Mouse (Mus musculus) limb, embryonic 12.5 days (tissue): ENCODE measurements around the gene Hist1h2ab. TPM values are rescaled to one million over a fixed set of nuclear protein-coding genes. Genes with fewer than 3 reads are reported as not detected.
"Not testable (repeated sequence)": the region's sequence is repeated elsewhere in the genome, so short reads cannot be mapped to it uniquely, and the experiment has no call there.

Source experiments
- ATAC-seq: fragments of 200-750 bp; cut with Nextera tagmentation; 2 replicates; pipeline ENCODE4 v1.8.0; 2017; ENCODE audit warnings: low read depth, moderate TSS enrichment; ENCODE audit not compliant: insufficient number of reproducible peaks, insufficient read depth, low FRiP score, low TSS enrichment
- H3K27ac ChIP-seq: fragments of 300-500 bp; sonication (generic); 2 replicates; pipeline ENCODE4 v1.5.1; 2016; ENCODE audit warnings: mild to moderate bottlenecking, moderate library complexity
- H3K27me3 ChIP-seq: fragments of 300-500 bp; sonication (generic); 2 replicates; pipeline ENCODE4 v1.6.1; 2016; ENCODE audit warnings: mild to moderate bottlenecking, moderate library complexity
- H3K36me3 ChIP-seq: fragments of 300-500 bp; sonication (generic); 2 replicates; pipeline ENCODE4 v1.6.1; 2016; ENCODE audit warnings: mild to moderate bottlenecking, moderate library complexity
- H3K4me1 ChIP-seq: fragments of 300-500 bp; sonication (generic); replicated peaks from 2 replicates; pipeline ENCODE4 v1.6.1; 2016
- H3K4me2 ChIP-seq: fragments of 300-500 bp; sonication (generic); 2 replicates; pipeline ENCODE4 v1.6.1; 2016; ENCODE audit warnings: mild to moderate bottlenecking, moderate library complexity
- H3K4me3 ChIP-seq: fragments of 300-500 bp; sonication (generic); replicated peaks from 2 replicates; pipeline ENCODE4 v1.5.1; 2016; ENCODE audit warnings: mild to moderate bottlenecking
- H3K9ac ChIP-seq: fragments of 300-500 bp; sonication (generic); replicated peaks from 2 replicates; pipeline ENCODE4 v1.6.1; 2016; ENCODE audit warnings: mild to moderate bottlenecking, moderate library complexity
- H3K9me3 ChIP-seq: fragments of 300-500 bp; sonication (generic); 2 replicates; pipeline ENCODE4 v1.6.1; 2016; ENCODE audit warnings: mild to moderate bottlenecking, moderate library complexity
- WGBS: fragments of 180-500 bp; shearing (Covaris S2); methylation state at CpG from one replicate; pipeline ENCODE4 v1.1.7; 2016; 5-methylcytosine and 5-hydroxymethylcytosine counted together
- polyA plus RNA-seq: library from polyadenylated mRNA; unstranded; fragments of >200 nt; fragmentation: Nextera tagmentation; extraction: Ambion mirVana; gene quantifications from 2 replicates; pipeline ENCODE4 v1.2.1, GENCODE M21; 2016

Hist1h2ab gene
- polyA plus RNA-seq, 1 experiment from 2014 or later: 92.9 TPM

DNA sequence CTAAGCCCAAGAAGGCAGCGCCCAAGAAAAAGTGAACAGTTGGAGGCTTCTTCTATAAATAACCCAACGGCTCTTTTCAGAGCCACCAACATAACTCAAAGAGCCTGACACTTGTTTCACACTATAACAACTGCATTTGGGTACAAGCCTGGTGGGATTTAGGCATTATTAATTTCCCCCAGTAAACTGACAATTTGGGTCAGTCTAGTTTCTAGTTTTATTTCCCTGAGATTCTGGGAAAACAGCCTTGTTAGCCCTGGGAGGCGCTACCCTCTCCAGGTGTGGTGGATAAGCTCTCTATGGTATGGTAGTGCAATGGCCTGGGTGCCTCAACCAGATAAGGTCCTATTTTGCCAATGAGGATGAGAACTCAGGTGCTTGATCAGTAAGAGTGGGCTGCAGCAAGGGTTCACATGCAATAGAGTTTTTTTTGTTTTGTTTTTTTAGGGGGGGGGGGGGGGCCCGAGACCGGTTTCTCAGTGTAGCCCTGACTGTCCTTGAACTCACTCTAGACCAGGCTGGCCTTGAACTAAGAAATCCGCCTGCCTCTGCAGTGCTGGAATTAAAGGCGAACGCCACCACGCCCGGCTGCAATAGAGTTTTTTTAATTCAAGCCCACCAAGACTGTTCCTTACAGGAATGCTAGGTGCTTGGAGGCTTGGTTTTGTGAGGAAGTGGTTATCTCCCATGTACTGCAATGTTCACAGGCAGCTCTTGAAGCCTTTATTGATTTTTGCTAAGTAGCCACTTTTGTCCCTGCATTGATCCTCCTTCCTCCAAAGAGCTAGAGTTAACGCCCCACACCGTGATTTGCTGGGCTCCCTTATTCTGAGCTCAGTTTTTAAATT, 13.6 kb downstream of the Hist1h2ab start:
- WGBS: 33% methylated on average over 11 of the region's 12 CpGs
- Histone ChIP-seq H3K9me3 (no peaks in the 10 kb centered on the region), H3K4me2 (peak overlapping the region; percentile 85), H3K9ac (peak overlapping the region; percentile 79), H3K27me3 (no peaks in the 10 kb centered on the region), H3K4me3 (peak overlapping the region; percentile 48), H3K27ac (peak overlapping the region; percentile 97), H3K4me1 (peaks cover 25% of the 10 kb centered on the region), H3K36me3 (no peaks in the 10 kb centered on the region)
- ATAC-seq: no peak

DNA sequence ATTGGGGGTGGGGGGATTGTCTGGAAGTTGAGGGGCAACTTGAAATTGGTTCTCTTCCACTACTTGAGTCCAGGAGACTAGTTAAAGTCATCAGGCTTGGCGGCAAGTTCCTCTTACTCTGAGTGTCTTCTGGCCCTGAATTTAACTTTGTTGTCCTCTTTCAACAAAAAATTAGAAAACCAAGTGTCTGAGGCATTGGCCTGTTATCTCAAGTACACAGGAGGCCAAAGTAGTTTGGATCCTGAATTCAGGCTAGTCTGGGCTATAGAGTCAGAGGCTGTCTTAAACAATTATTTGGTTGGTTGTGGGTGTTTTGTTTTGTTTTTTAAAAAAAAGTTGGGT, 14.2 kb downstream of the Hist1h2ab start:
- ATAC-seq: no peak
- peak overlapping the region; percentile 97; the same call in 1 of the 2 replicates for H3K27ac ChIP-seq
- H3K4me2 ChIP-seq: peak overlapping the region; percentile 85; the same call in 1 of the 2 replicates
- no peaks in the 10 kb centered on the region for H3K9me3 ChIP-seq
- no peaks in the 10 kb centered on the region for H3K27me3 ChIP-seq
- H3K4me1 ChIP-seq: peaks cover 20% of the 10 kb centered on the region
- H3K36me3 ChIP-seq: no peaks in the 10 kb centered on the region
- WGBS: 65% methylated on average over 1 of the region's 1 CpGs
- no peak overlapping the region for H3K9ac ChIP-seq
- H3K4me3 ChIP-seq: peak overlapping the region; percentile 48; the same call in 1 of the 2 replicates

DNA sequence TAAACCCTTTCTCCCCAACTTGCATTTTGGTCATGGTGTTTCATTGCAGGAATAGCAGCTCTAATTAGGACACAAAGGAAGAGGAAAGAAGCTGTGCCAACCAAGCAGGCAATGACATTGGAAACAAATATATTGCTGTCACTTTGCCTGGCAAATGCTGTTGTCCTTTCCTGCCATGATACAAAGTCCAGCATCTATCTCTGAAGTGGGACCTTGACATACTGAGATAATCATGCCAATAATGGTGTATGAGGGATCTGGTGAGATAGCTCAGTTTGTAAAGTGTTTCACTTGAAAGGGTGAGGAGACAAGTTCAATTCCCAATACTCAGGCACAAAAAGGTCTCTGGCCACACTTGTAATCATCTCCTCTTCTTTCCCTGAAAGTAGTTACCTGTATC, 15.8 kb downstream of the Hist1h2ab start:
- peaks cover 16% of the 10 kb centered on the region for H3K4me1 ChIP-seq
- no peak overlapping the region for H3K9ac ChIP-seq
- H3K4me3 ChIP-seq: no peak overlapping the region
- H3K9me3 ChIP-seq: no peaks in the 10 kb centered on the region
- H3K36me3 ChIP-seq: no peaks in the 10 kb centered on the region
- no peak for ATAC-seq
- H3K4me2 ChIP-seq: no peak overlapping the region
- no peak overlapping the region for H3K27ac ChIP-seq
- H3K27me3 ChIP-seq: no peaks in the 10 kb centered on the region

DNA sequence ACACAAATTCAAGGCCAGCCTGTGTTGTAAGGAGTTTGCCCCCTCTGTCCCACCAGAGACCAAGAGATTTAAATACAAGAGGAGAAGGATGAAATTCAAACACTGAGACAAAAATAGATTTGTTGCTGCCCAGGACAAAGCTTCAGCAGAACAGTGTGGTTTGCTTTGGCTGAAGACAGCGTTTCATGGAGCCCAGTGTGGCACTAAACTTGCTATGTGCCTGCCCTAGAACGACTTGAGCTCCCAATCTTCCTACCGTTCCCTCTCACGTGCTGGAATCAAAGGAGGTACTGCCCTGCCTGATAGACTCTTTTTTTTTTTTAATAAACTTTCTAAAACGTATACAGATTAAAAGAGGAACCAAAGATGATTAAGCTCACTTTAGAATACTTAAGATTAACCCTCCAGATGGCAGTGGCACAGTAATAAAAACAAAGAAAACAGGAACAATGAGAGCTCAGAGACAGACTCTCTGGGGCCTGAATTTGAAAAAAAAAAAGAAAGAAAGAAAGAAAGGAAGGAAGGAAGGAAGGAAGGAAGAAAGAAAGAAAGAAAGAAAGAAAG, 18.0 kb downstream of the Hist1h2ab start:
- ATAC-seq: no peak
- no peaks in the 10 kb centered on the region for H3K36me3 ChIP-seq
- H3K4me2 ChIP-seq: no peak overlapping the region
- H3K27ac ChIP-seq: no peak overlapping the region
- H3K9me3 ChIP-seq: no peaks in the 10 kb centered on the region
- H3K4me1 ChIP-seq: peaks cover 14% of the 10 kb centered on the region
- no peak overlapping the region for H3K4me3 ChIP-seq
- no peak overlapping the region for H3K9ac ChIP-seq
- WGBS: 56% methylated on average over 5 of the region's 5 CpGs
- no peaks in the 10 kb centered on the region for H3K27me3 ChIP-seq

DNA sequence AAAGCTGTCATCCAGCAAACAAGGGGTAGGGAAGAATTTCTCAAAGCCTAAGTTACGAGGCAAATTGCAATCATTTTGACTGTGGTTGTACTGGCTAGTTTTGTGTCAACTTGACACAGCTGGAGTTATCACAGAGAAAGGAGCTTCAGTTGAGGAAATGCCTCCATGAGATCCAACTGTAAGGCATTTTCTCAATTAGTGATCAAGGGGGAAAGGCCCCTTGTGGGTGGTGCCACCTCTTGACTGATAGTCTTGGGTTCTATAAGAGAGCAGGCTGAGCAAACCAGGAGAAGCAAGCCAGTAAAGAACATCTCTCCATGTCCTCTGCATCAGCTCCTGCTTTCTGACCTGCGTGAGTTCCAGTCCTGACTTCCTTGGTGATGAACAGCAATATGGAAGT, 18.7 kb downstream of the Hist1h2ab start, which contains the start of gene Trim38:
Gene Trim38, plus strand, starts transcription at position 301 of the 400 bp plus-strand sequence.
- H3K27me3 ChIP-seq, H3K27ac ChIP-seq, H3K9ac ChIP-seq, H3K4me3 ChIP-seq, H3K4me1 ChIP-seq, ATAC-seq, H3K9me3 ChIP-seq, H3K4me2 ChIP-seq, H3K36me3 ChIP-seq: not testable (repeated sequence)
- WGBS: 88% methylated on average over 2 of the region's 2 CpGs

DNA sequence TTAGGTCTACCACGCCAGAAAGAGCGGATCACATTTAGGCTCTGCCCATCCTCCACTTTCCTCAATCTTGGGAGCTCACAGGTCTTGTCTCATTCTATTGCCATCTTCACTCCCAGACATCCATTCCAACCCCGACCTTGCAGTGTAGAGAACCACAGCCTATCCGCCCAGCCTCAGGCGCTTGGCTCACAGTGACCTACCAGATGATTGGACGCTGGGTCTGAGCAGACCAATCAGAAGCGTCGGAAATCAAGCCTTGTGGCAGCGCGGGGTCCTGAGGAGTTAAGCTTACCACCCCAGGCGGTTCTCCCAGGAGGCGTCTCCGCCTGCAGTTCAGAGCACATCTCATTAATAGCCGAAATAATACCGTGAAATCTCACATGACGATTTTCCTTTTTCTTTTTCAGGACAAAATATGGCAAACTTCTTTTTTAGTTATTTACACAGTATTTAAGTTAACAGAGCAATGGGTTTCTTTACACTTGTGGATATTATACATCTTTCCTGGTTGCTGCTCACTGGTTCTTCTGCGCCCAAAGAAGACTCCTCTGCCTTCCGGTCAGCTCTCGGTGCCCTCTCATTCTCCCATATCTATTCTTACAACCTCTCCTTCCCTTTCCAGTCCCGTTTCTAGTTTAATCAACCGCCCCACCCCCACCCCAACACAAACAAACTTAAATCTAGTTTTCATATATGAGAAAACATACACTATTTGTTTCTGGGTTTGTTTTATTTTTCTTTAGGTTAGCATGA, 21.8 kb downstream of the Hist1h2ab start:
- Histone ChIP-seq H3K9ac (no peak overlapping the region), H3K4me2 (peak overlapping the region; percentile 38), H3K9me3 (no peaks in the 10 kb centered on the region), H3K4me3 (no peak overlapping the region), H3K27ac (no peak overlapping the region), H3K27me3 (no peaks in the 10 kb centered on the region), H3K36me3 (no peaks in the 10 kb centered on the region), H3K4me1 (peaks cover 3% of the 10 kb centered on the region)
- peak; percentile 80 for ATAC-seq
- WGBS: 26% methylated on average over 21 of the region's 21 CpGs

DNA sequence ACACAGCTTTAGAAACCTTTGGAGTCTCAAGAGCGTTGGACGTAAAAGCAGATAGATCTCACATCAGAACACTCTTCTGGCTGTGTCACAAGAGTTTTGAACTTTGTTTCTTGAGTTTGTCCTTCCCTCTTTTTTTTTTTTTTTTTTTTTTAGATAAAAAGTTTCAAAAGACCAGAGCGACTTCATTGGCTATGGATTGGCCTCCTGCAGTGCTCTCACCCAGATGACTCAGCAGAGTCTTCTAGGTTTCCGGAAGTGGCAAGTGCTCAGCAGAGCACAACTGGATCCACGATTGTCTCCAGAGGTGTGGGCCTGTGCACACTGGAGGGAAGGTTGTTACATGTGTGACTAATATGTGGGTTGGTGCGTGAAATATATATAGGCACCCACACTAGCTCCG, 27.4 kb downstream of the Hist1h2ab start:
- Histone ChIP-seq H3K36me3 (no peaks in the 10 kb centered on the region), H3K27me3 (no peaks in the 10 kb centered on the region), H3K4me3 (no peak overlapping the region), H3K4me2 (no peak overlapping the region), H3K9me3 (no peaks in the 10 kb centered on the region), H3K27ac (no peak overlapping the region), H3K9ac (no peak overlapping the region), H3K4me1 (no peaks in the 10 kb centered on the region)
- 93% methylated on average over 7 of the region's 7 CpGs for WGBS
- ATAC-seq: no peak

DNA sequence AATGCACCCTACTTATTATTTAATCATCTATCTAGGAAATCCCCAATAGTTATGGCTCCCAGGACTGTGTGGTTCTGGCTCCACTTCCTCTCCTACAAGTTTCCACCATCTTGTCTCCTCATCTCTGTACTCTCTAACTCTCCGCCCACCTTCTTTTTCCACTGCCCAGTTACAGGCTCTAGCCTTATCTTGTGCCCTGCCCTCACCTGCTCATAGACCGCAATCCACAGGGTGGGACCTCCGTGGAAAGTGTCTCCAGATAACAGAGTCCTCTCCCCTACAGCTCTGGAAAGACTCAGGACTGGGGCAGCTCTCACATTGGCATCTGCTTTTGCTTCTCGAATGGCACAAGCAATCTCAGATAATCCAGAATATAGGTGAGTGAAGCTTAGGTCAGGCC, 28.1 kb downstream of the Hist1h2ab start:
- Histone ChIP-seq H3K9ac (no peak overlapping the region), H3K36me3 (no peaks in the 10 kb centered on the region), H3K4me3 (no peak overlapping the region), H3K4me1 (no peaks in the 10 kb centered on the region), H3K9me3 (no peaks in the 10 kb centered on the region), H3K4me2 (no peak overlapping the region), H3K27ac (no peak overlapping the region), H3K27me3 (no peaks in the 10 kb centered on the region)
- 85% methylated on average over 4 of the region's 4 CpGs for WGBS
- no peak for ATAC-seq

DNA sequence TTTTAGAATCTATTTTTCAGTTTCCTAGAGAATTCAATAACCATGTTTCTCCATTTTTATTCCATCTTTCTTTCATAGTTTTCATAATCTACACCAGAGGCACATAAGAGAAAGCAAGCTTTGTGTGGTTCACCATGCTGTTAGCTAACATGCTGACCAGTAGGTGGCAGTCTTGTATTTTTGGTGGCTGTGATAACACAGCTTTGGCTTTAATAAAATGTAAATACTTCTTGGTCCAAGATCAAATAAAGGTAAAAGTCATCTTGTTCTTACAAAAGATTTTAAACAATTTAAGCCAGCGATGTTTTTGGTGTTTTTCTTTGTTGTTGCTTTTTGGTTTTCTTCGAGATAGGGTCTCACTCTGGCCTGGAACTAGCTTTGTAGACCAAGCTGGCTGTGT, 41.6 kb downstream of the Hist1h2ab start:
- Histone ChIP-seq H3K27me3 (no peaks in the 10 kb centered on the region), H3K9ac (no peak overlapping the region), H3K36me3 (no peaks in the 10 kb centered on the region), H3K4me2 (no peak overlapping the region), H3K9me3 (no peaks in the 10 kb centered on the region), H3K4me3 (no peak overlapping the region), H3K4me1 (peaks cover 1% of the 10 kb centered on the region; the same call in 1 of the 2 replicates), H3K27ac (no peak overlapping the region)
- no peak for ATAC-seq
- 42% methylated on average over 2 of the region's 2 CpGs for WGBS

DNA sequence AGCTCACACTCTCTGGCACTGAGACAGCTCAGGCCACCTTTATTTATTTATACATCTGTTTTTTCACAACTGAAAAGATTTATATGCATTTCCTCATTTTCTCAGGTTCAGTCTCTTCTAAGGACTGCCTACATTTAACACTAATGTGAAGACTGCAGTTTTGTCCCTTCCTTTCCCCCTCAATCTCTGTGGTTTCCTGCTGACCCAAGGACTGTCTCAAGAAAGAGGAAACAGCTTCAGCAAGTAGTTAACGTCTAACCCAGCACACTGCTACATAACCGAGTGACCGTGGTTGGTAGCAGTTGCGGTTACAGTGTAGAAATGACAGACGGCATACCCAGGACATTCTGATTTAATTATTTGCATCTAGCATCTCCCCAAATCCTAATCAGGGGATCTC, 48.5 kb downstream of the Hist1h2ab start:
- no peak overlapping the region for H3K4me2 ChIP-seq
- no peaks in the 10 kb centered on the region for H3K9me3 ChIP-seq
- 59% methylated on average over 5 of the region's 5 CpGs for WGBS
- H3K9ac ChIP-seq: no peak overlapping the region
- H3K4me3 ChIP-seq: no peak overlapping the region
- peaks cover 21% of the 10 kb centered on the region for H3K4me1 ChIP-seq
- no peaks in the 10 kb centered on the region for H3K27me3 ChIP-seq
- no peak for ATAC-seq
- H3K36me3 ChIP-seq: no peaks in the 10 kb centered on the region
- H3K27ac ChIP-seq: no peak overlapping the region
